Mouse (Mus musculus): ENCODE data around the gene Spata2l. TPM values are rescaled to one million over a fixed set of nuclear protein-coding genes. Genes with fewer than 3 reads are reported as not detected.
"Not testable (repeated sequence)": the region's sequence is repeated elsewhere in the genome, so short reads cannot be mapped to it uniquely, and the experiment has no call there.

Spata2l gene
- polyA plus RNA-seq, 1 experiment: 14.9 TPM

- Histone ChIP-seq H3K4me1 (ENCODE audit: control insufficient read depth, insufficient read depth, low read length) (no peaks in the 10 kb centered on the region), H3K36me3 (ENCODE audit: control insufficient read depth, insufficient read depth, low read length) (no peaks in the 10 kb centered on the region), H3K27ac (ENCODE audit: insufficient read depth, low read depth, low read length) (no peak overlapping the region), H3K4me3 (ENCODE audit: insufficient read depth, low read depth, low read length) (no peak overlapping the region), H3K27me3 (replicated peaks; ENCODE audit: control insufficient read depth, insufficient read depth, low read length) (no peaks in the 10 kb centered on the region)
- no peak for DNase-seq
- TF ChIP-seq POLR2A (IDR thresholded peaks at IDR 0.05; ENCODE audit: low read depth, low read length) (no peak), CTCF (conservative IDR thresholded peaks at IDR 0.05; ENCODE audit: insufficient read depth, insufficient read length, low read depth, low read length) (no peak)
- 93% methylated on average over 12 of the region's 12 CpGs for WGBS
These were observed 39.1 kb upstream of the Spata2l start for GRCm38 (mm10) chr8:123275096-123275495.

- 79% methylated on average over 5 of the region's 5 CpGs for WGBS
- H3K36me3 ChIP-seq (ENCODE audit: control insufficient read depth, insufficient read depth, low read length): no peaks in the 10 kb centered on the region
- TF ChIP-seq POLR2A (IDR thresholded peaks at IDR 0.05; ENCODE audit: low read depth, low read length) (no peak), CTCF (conservative IDR thresholded peaks at IDR 0.05; ENCODE audit: insufficient read depth, insufficient read length, low read depth, low read length) (no peak)
- H3K27ac ChIP-seq (ENCODE audit: insufficient read depth, low read depth, low read length): no peak overlapping the region
- DNase-seq: no peak
- no peaks in the 10 kb centered on the region for H3K27me3 ChIP-seq (replicated peaks; ENCODE audit: control insufficient read depth, insufficient read depth, low read length)
- no peaks in the 10 kb centered on the region for H3K4me1 ChIP-seq (ENCODE audit: control insufficient read depth, insufficient read depth, low read length)
- no peak overlapping the region for H3K4me3 ChIP-seq (ENCODE audit: insufficient read depth, low read depth, low read length)
These were observed 38.4 kb upstream of the Spata2l start for GRCm38 (mm10) chr8:123274447-123274846.

- peaks cover 14% of the 10 kb centered on the region; the same call in 1 of the 2 replicates for H3K4me1 ChIP-seq (ENCODE audit: control insufficient read depth, insufficient read depth, low read length)
- no peaks in the 10 kb centered on the region for H3K36me3 ChIP-seq (ENCODE audit: control insufficient read depth, insufficient read depth, low read length)
- H3K27ac ChIP-seq (ENCODE audit: insufficient read depth, low read depth, low read length): no peak overlapping the region
- DNase-seq: peak; percentile 52
- no peaks in the 10 kb centered on the region for H3K27me3 ChIP-seq (replicated peaks; ENCODE audit: control insufficient read depth, insufficient read depth, low read length)
- no peak overlapping the region for H3K4me3 ChIP-seq (ENCODE audit: insufficient read depth, low read depth, low read length)
- no peak for TF ChIP-seq POLR2A (IDR thresholded peaks at IDR 0.05; ENCODE audit: low read depth, low read length)
- TF ChIP-seq CTCF (conservative IDR thresholded peaks at IDR 0.05; ENCODE audit: insufficient read depth, insufficient read length, low read depth, low read length): no peak
- WGBS: 48% methylated on average over 4 of the region's 4 CpGs
These were observed 35.9 kb upstream of the Spata2l start for GRCm38 (mm10) chr8:123271901-123272300.

- Histone ChIP-seq H3K27me3 (replicated peaks; ENCODE audit: control insufficient read depth, insufficient read depth, low read length) (no peaks in the 10 kb centered on the region), H3K4me1 (ENCODE audit: control insufficient read depth, insufficient read depth, low read length) (peaks cover 14% of the 10 kb centered on the region; the same call in 1 of the 2 replicates), H3K27ac (ENCODE audit: insufficient read depth, low read depth, low read length) (no peak overlapping the region), H3K4me3 (ENCODE audit: insufficient read depth, low read depth, low read length) (no peak overlapping the region), H3K36me3 (ENCODE audit: control insufficient read depth, insufficient read depth, low read length) (no peaks in the 10 kb centered on the region)
- no peak for DNase-seq
- 91% methylated on average over 10 of the region's 10 CpGs for WGBS
- no peak for TF ChIP-seq CTCF (conservative IDR thresholded peaks at IDR 0.05; ENCODE audit: insufficient read depth, insufficient read length, low read depth, low read length)
- TF ChIP-seq POLR2A (IDR thresholded peaks at IDR 0.05; ENCODE audit: low read depth, low read length): no peak
These were observed 35.1 kb upstream of the Spata2l start for GRCm38 (mm10) chr8:123271147-123271546.

- peaks cover 14% of the 10 kb centered on the region; the same call in 1 of the 2 replicates for H3K4me1 ChIP-seq (ENCODE audit: control insufficient read depth, insufficient read depth, low read length)
- TF ChIP-seq CTCF (conservative IDR thresholded peaks at IDR 0.05; ENCODE audit: insufficient read depth, insufficient read length, low read depth, low read length): no peak
- TF ChIP-seq POLR2A (IDR thresholded peaks at IDR 0.05; ENCODE audit: low read depth, low read length): no peak
- peak; percentile 77 for DNase-seq
- WGBS: 43% methylated on average over 14 of the region's 14 CpGs
- no peaks in the 10 kb centered on the region for H3K27me3 ChIP-seq (replicated peaks; ENCODE audit: control insufficient read depth, insufficient read depth, low read length)
- no peaks in the 10 kb centered on the region; the same call in none of the 2 replicates for H3K36me3 ChIP-seq (ENCODE audit: control insufficient read depth, insufficient read depth, low read length)
- peak overlapping the region; percentile 67 for H3K27ac ChIP-seq (ENCODE audit: insufficient read depth, low read depth, low read length)
- H3K4me3 ChIP-seq (ENCODE audit: insufficient read depth, low read depth, low read length): no peak overlapping the region
These were observed 32.1 kb upstream of the Spata2l start for GRCm38 (mm10) chr8:123267926-123268656.

- WGBS: 93% methylated on average over 8 of the region's 8 CpGs
- H3K27ac ChIP-seq (ENCODE audit: insufficient read depth, low read depth, low read length); DNase-seq; H3K27me3 ChIP-seq (replicated peaks; ENCODE audit: control insufficient read depth, insufficient read depth, low read length); H3K36me3 ChIP-seq (ENCODE audit: control insufficient read depth, insufficient read depth, low read length); H3K4me3 ChIP-seq (ENCODE audit: insufficient read depth, low read depth, low read length); H3K4me1 ChIP-seq (ENCODE audit: control insufficient read depth, insufficient read depth, low read length): not testable (repeated sequence)
These were observed 21.6 kb upstream of the Spata2l start for GRCm38 (mm10) chr8:123257593-123257992.

- no peak for DNase-seq
- TF ChIP-seq CTCF (conservative IDR thresholded peaks at IDR 0.05; ENCODE audit: insufficient read depth, insufficient read length, low read depth, low read length): no peak
- no peak for TF ChIP-seq POLR2A (IDR thresholded peaks at IDR 0.05; ENCODE audit: low read depth, low read length)
- peaks cover 10% of the 10 kb centered on the region; the same call in 1 of the 2 replicates for H3K4me1 ChIP-seq (ENCODE audit: control insufficient read depth, insufficient read depth, low read length)
- H3K27me3 ChIP-seq (replicated peaks; ENCODE audit: control insufficient read depth, insufficient read depth, low read length): no peaks in the 10 kb centered on the region
- H3K36me3 ChIP-seq (ENCODE audit: control insufficient read depth, insufficient read depth, low read length): peaks cover 2% of the 10 kb centered on the region; the same call in 1 of the 2 replicates
- H3K4me3 ChIP-seq (ENCODE audit: insufficient read depth, low read depth, low read length): no peak overlapping the region
- 86% methylated on average over 3 of the region's 3 CpGs for WGBS
- H3K27ac ChIP-seq (ENCODE audit: insufficient read depth, low read depth, low read length): no peak overlapping the region
These were observed 21.1 kb upstream of the Spata2l start for GRCm38 (mm10) chr8:123257114-123257513.
